Mouse (Mus musculus) forebrain, postnatal 0 days (tissue): ENCODE results near the gene Dpy19l3. TPM values are rescaled to one million over a fixed set of nuclear protein-coding genes. Genes with fewer than 3 reads are reported as not detected.
A peak's percentile ranks its signal among the peaks of the same experiment; 100 is the strongest.

Source experiments
- ATAC-seq: fragments of 200-750 bp; cut with Nextera tagmentation; 2 replicates; pipeline ENCODE4 v1.8.0; 2017; ENCODE audit warnings: mild to moderate bottlenecking, moderate library complexity
- DNase-seq: peaks from one replicate; pipeline ENCODE4 v3.0.0-alpha.2; 2015
- H3K27ac ChIP-seq: fragments of 300-500 bp; sonication (generic); 2 replicates; pipeline ENCODE4 v1.5.1; 2014; ENCODE audit warnings: low read depth, mild to moderate bottlenecking, antibody characterized with exemption, low read length, moderate library complexity, mixed read lengths
- H3K27me3 ChIP-seq: fragments of 300-500 bp; sonication (generic); 2 replicates; pipeline ENCODE4 v1.6.1; 2014; ENCODE audit warnings: mild to moderate bottlenecking, low read length, mixed read lengths; ENCODE audit not compliant: insufficient read depth
- H3K36me3 ChIP-seq: fragments of 300-500 bp; sonication (generic); 2 replicates; pipeline ENCODE4 v1.6.1; 2014; ENCODE audit warnings: mild to moderate bottlenecking, moderate library complexity; ENCODE audit not compliant: insufficient read depth
- H3K4me1 ChIP-seq: fragments of 300-500 bp; sonication (generic); 2 replicates; pipeline ENCODE4 v1.6.1; 2014; ENCODE audit warnings: antibody characterized with exemption; ENCODE audit not compliant: insufficient read depth
- H3K4me2 ChIP-seq: fragments of 300-500 bp; sonication (generic); 2 replicates; pipeline ENCODE4 v1.6.1; 2014; ENCODE audit warnings: low read depth, mild to moderate bottlenecking, moderate library complexity
- H3K4me3 ChIP-seq: fragments of 300-500 bp; sonication (generic); 2 replicates; pipeline ENCODE4 v1.5.1; 2014; ENCODE audit warnings: low read depth, low read length, mixed read lengths
- H3K9ac ChIP-seq: fragments of 300-500 bp; sonication (generic); 2 replicates; pipeline ENCODE4 v1.6.1; 2014; ENCODE audit warnings: mild to moderate bottlenecking
- H3K9me3 ChIP-seq: fragments of 300-500 bp; sonication (generic); 2 replicates; pipeline ENCODE4 v1.6.1; 2016; ENCODE audit warnings: low read length
- CTCF ChIP-seq: sonication (generic); IDR thresholded peaks from 2 replicates; pipeline ENCODE4 v1.5.1; 2016; ENCODE audit warnings: antibody characterized with exemption, control low read depth, low read depth
- WGBS: fragments of 180-500 bp; shearing (Covaris S2); extraction: QIAGEN DNeasy Blood & Tissue Kit; methylation state at CpG from one replicate; pipeline ENCODE4 v1.1.7; 2014; 5-methylcytosine and 5-hydroxymethylcytosine counted together
- polyA plus RNA-seq: library from polyadenylated mRNA; unstranded; fragments of >200 nt; fragmentation: Nextera tagmentation; extraction: Ambion mirVana; gene quantifications from 2 replicates; pipeline ENCODE4 v1.2.1, GENCODE M21; 2015
- total RNA-seq: library from RNA; depleted of rRNA; stranded (reverse); fragments of >200 nt; gene quantifications from 2 replicates; pipeline ENCODE4 v1.2.3, GENCODE M21; 2014; rRNA removed

Gene Dpy19l3
- total and polyA plus RNA-seq, 2 experiments from 2014 or later: 33.4 to 38.8 TPM

GRCm38 (mm10) chr7:35636874-35637273 is 117.4 kb downstream of the Dpy19l3 start:
- Histone ChIP-seq H3K27me3 (no peaks in the 10 kb centered on the region), H3K9me3 (no peaks in the 10 kb centered on the region), H3K36me3 (peaks cover 57% of the 10 kb centered on the region), H3K4me3 (no peak overlapping the region), H3K9ac (no peak overlapping the region), H3K4me1 (no peaks in the 10 kb centered on the region), H3K27ac (no peak overlapping the region), H3K4me2 (no peak overlapping the region)
- 94% methylated on average over 9 of the region's 9 CpGs for WGBS
- TF ChIP-seq CTCF: no peak
- no peak for ATAC-seq
- no peak for DNase-seq

GRCm38 (mm10) chr7:35636229-35636628 is 118.0 kb downstream of the Dpy19l3 start:
- Histone ChIP-seq H3K27me3 (no peaks in the 10 kb centered on the region), H3K4me3 (no peak overlapping the region), H3K4me2 (no peak overlapping the region), H3K36me3 (peaks cover 55% of the 10 kb centered on the region), H3K9me3 (no peaks in the 10 kb centered on the region), H3K4me1 (no peaks in the 10 kb centered on the region), H3K9ac (no peak overlapping the region), H3K27ac (no peak overlapping the region)
- peak; percentile 73 for DNase-seq
- ATAC-seq: peak; percentile 29; the same call in 1 of the 2 replicates
- WGBS: 68% methylated on average over 6 of the region's 6 CpGs
- TF ChIP-seq CTCF: peak; percentile 73

Other genes with a start within 250 kb of the Dpy19l3 start
- gene Tdrd12, start 216.7 kb downstream of the Dpy19l3 start, total RNA-seq: 0.38 and 0.52 TPM in 2 replicates
- gene Tdrd12, start 216.7 kb downstream of the Dpy19l3 start, polyA plus RNA-seq: 0.30 and 0.65 TPM in 2 replicates
- 62.5 and 109 TPM in 2 replicates for gene Nudt19, start 198.2 kb downstream of the Dpy19l3 start, total RNA-seq
- gene Nudt19, start 198.2 kb downstream of the Dpy19l3 start, polyA plus RNA-seq: 148 and 172 TPM in 2 replicates
- 0.38 and 0.69 TPM in 2 replicates for gene Rgs9bp, start 168.9 kb downstream of the Dpy19l3 start, total RNA-seq
- gene Rgs9bp, start 168.9 kb downstream of the Dpy19l3 start, polyA plus RNA-seq: 0.07 and 0.09 TPM in 2 replicates
- gene Ankrd27, start 168.2 kb downstream of the Dpy19l3 start, total RNA-seq: 23.6 and 25.5 TPM in 2 replicates
- gene Ankrd27, start 168.2 kb downstream of the Dpy19l3 start, polyA plus RNA-seq: 12.9 and 13.9 TPM in 2 replicates
- gene Pdcd5, start 106.9 kb downstream of the Dpy19l3 start, total RNA-seq: 91.6 and 154 TPM in 2 replicates
- 228 and 295 TPM in 2 replicates for gene Pdcd5, start 106.9 kb downstream of the Dpy19l3 start, polyA plus RNA-seq
- gene Zfp507, start 48.5 kb upstream of the Dpy19l3 start, total RNA-seq: 20.2 and 30.5 TPM in 2 replicates
- 4.9 and 8.1 TPM in 2 replicates for gene Zfp507, start 48.5 kb upstream of the Dpy19l3 start, polyA plus RNA-seq